8 mouse cellular contexts compared by ENCODE assay signal in the genomic region with DNA sequence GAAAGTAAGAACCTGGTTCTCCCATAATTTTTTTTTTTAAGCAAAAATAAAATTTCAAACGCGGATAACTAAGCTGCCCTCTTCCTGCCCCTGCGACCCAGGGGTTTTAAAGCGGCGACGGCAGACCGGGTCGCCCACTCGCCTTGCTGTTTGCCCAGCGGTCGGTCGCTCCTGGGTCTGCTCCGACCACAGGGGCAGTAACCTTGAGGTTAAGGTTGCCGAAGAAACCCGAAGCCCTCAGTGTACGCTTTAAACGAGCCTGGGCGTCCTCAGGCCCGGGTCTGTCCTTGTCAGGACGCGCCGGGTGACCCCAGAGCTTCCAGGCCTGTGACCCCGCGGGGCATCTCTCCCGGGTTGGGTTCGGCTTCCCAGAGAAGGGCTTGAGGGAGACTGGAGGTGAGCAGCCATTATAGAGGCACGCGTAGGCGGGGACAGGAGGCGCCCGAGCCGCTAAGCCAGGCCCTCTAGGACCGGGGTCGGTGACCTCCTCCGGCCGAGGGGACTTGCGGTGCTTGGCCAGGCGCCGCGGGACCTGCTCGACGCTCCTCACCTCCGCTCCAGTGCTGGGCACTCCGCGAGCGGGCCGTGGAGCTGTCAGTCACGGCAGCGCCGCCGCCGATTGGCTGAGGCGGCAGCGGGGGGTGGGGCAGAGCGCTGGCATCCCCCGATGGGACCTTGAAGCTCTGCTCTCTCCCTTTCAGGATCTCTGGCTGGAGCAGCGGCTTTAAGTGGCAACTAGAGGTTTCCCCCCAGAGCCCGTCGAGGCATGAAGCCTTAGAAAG.
DNase-seq lines count a peak whose midpoint lies in the region; ATAC-seq and TF ChIP-seq lines count a peak whose summit lies in the region.

No protein-coding gene starts in this region.

- peaks cover 13% of the 10 kb centered on the region for H3K36me3 ChIP-seq in erythroblast, embryonic 14.5 days (ENCODE audit: control insufficient read depth)
- no peaks in the 10 kb centered on the region for H3K36me3 ChIP-seq in heart, embryonic 12.5 days
- H3K36me3 ChIP-seq in kidney, postnatal 0 days (ENCODE audit: insufficient read depth, low read length), result no peaks in the 10 kb centered on the region
- no peaks in the 10 kb centered on the region for H3K36me3 ChIP-seq in liver, embryonic 11.5 days (ENCODE audit: control insufficient read depth, insufficient read depth, low read length)
- peaks cover 3% of the 10 kb centered on the region for H3K36me3 ChIP-seq in myocyte (ENCODE audit: control insufficient read depth, insufficient read depth)

- H3K4me3 ChIP-seq in erythroblast, embryonic 14.5 days (replicated peaks), result peak overlapping the region; percentile 83
- peak overlapping the region; percentile 66 for H3K4me3 ChIP-seq in heart, embryonic 12.5 days
- peak overlapping the region; percentile 49 for H3K4me3 ChIP-seq in kidney, postnatal 0 days (replicated peaks; ENCODE audit: low read depth, low read length)
- peak overlapping the region; percentile 71 for H3K4me3 ChIP-seq in liver, embryonic 11.5 days (ENCODE audit: low read depth, low read length)
- H3K4me3 ChIP-seq in myocyte, result peak overlapping the region; percentile 32

- peak; percentile 96 for DNase-seq in CD4-positive, CD25-positive, alpha-beta regulatory T cell, adult 2 months (ENCODE audit: low read depth, low spot score)
- DNase-seq in brain, embryonic 18.5 days (ENCODE audit: low read depth, low spot score), result peak; percentile 74
- DNase-seq in kidney, postnatal 0 days (ENCODE audit: low spot score), result peak; percentile 91
- DNase-seq in liver, embryonic 11.5 days (ENCODE audit: low spot score), result peak; percentile 91
- peak; percentile 96 to 99 for DNase-seq in spleen, postnatal 4 days (ENCODE audit: low spot score in 2 of 2)

- H3K27me3 ChIP-seq in erythroblast, embryonic 14.5 days (ENCODE audit: control insufficient read depth), result no peaks in the 10 kb centered on the region
- H3K27me3 ChIP-seq in heart, embryonic 12.5 days (replicated peaks), result no peaks in the 10 kb centered on the region
- no peaks in the 10 kb centered on the region for H3K27me3 ChIP-seq in kidney, postnatal 0 days (ENCODE audit: insufficient read depth, low read length)
- H3K27me3 ChIP-seq in liver, embryonic 11.5 days (replicated peaks; ENCODE audit: control insufficient read depth, insufficient read depth, low read length), result no peaks in the 10 kb centered on the region
- no peaks in the 10 kb centered on the region for H3K27me3 ChIP-seq in myocyte (ENCODE audit: control insufficient read depth, insufficient read depth, insufficient read length)

- peak overlapping the region; percentile 90 for H3K9ac ChIP-seq in heart, embryonic 12.5 days
- H3K9ac ChIP-seq in kidney, postnatal 0 days (ENCODE audit: low read depth, low read length), result peak overlapping the region; percentile 66
- peak overlapping the region; percentile 90 for H3K9ac ChIP-seq in liver, embryonic 11.5 days (ENCODE audit: low read depth, low read length)

- peaks cover 96% of the 10 kb centered on the region for H3K4me1 ChIP-seq in erythroblast, embryonic 14.5 days (ENCODE audit: control insufficient read depth)
- peaks cover 77% of the 10 kb centered on the region for H3K4me1 ChIP-seq in heart, embryonic 12.5 days (replicated peaks)
- peaks cover 45% of the 10 kb centered on the region for H3K4me1 ChIP-seq in kidney, postnatal 0 days (replicated peaks; ENCODE audit: insufficient read depth, low read length)
- H3K4me1 ChIP-seq in liver, embryonic 11.5 days (replicated peaks; ENCODE audit: control insufficient read depth, insufficient read depth, low read length), result peaks cover 71% of the 10 kb centered on the region

- peak; percentile 93 for ATAC-seq in heart, embryonic 12.5 days (ENCODE audit: insufficient number of reproducible peaks, low FRiP score)
- ATAC-seq in kidney, postnatal 0 days (replicated peaks; ENCODE audit: low FRiP score, low read depth), result peak; percentile 85
- ATAC-seq in liver, embryonic 11.5 days (replicated peaks; ENCODE audit: low FRiP score), result peak; percentile 84

- H3K79me2 ChIP-seq in myocyte (ENCODE audit: control insufficient read depth, insufficient read depth), result peaks cover 89% of the 10 kb centered on the region

- H3K27ac ChIP-seq in heart, embryonic 12.5 days (ENCODE audit: poor library complexity, severe bottlenecking), result peak overlapping the region; percentile 77
- peak overlapping the region; percentile 90 for H3K27ac ChIP-seq in kidney, postnatal 0 days
- peak overlapping the region; percentile 98 for H3K27ac ChIP-seq in liver, embryonic 11.5 days (ENCODE audit: low read depth, low read length)

- peak overlapping the region; percentile 34 for H3ac ChIP-seq in myocyte (ENCODE audit: control insufficient read depth, insufficient read length)

- H3K9me3 ChIP-seq in erythroblast, embryonic 14.5 days (ENCODE audit: control insufficient read depth, low read length), result no peaks in the 10 kb centered on the region
- no peaks in the 10 kb centered on the region for H3K9me3 ChIP-seq in heart, embryonic 12.5 days (replicated peaks)
- H3K9me3 ChIP-seq in kidney, postnatal 0 days (replicated peaks; ENCODE audit: low read length), result no peaks in the 10 kb centered on the region
- H3K9me3 ChIP-seq in liver, embryonic 11.5 days (ENCODE audit: control insufficient read depth, low read length), result no peaks in the 10 kb centered on the region

- H3K4me2 ChIP-seq in heart, embryonic 12.5 days, result peak overlapping the region; percentile 99
- peak overlapping the region; percentile 83 for H3K4me2 ChIP-seq in kidney, postnatal 0 days (ENCODE audit: low read length)
- H3K4me2 ChIP-seq in liver, embryonic 11.5 days, result peak overlapping the region; percentile 100
- peak overlapping the region; percentile 90 for H3K4me2 ChIP-seq in myocyte (ENCODE audit: low read depth)

- 1% methylated on average over 59 of the region's 59 CpGs for WGBS in heart, embryonic 12.5 days
- WGBS in kidney, postnatal 0 days, result 1% methylated on average over 59 of the region's 59 CpGs
- under 1% methylated on average over 59 of the region's 59 CpGs for WGBS in liver, embryonic 11.5 days

- peak; percentile 60 for TF ChIP-seq POLR2A in myocyte (IDR thresholded peaks at IDR 0.05; ENCODE audit: insufficient read length, low read depth)

- TF ChIP-seq CTCF in kidney, postnatal 0 days (IDR thresholded peaks at IDR 0.05; ENCODE audit: low read depth), result no peak

TF ChIP-seq in myocyte, 11 proteins besides CTCF, POLR2A, EP300 and RAD21:
- TF ChIP-seq POLR2AphosphoS2 (IDR thresholded peaks at IDR 0.05; ENCODE audit: insufficient read length, low read depth) (peak; percentile 61), TCF12 (IDR thresholded peaks at IDR 0.05; ENCODE audit: insufficient read depth, poor library complexity, severe bottlenecking) (no peak), MYOD1 (IDR thresholded peaks at IDR 0.05; ENCODE audit: control insufficient read depth in 1 of 3, insufficient read length in 2 of 3, low read depth in 2 of 3) (peak in 1 of 3 experiments; percentile 17), MAX (IDR thresholded peaks at IDR 0.05; ENCODE audit: low read depth) (no peak), TCF3 (IDR thresholded peaks at IDR 0.05; ENCODE audit: insufficient read length, low read depth) (no peak), MYOG (IDR thresholded peaks at IDR 0.05; ENCODE audit: control insufficient read depth in 1 of 3, insufficient read depth in 1 of 3, insufficient read length in 2 of 3, low read depth in 2 of 3) (peak in 1 of 3 experiments; percentile 16), E2F4 (IDR thresholded peaks at IDR 0.05; ENCODE audit: insufficient read depth) (no peak), SRF (IDR thresholded peaks at IDR 0.05; ENCODE audit: control insufficient read depth, insufficient read length, low read depth) (peak; percentile 14), CEBPB (IDR thresholded peaks at IDR 0.05; ENCODE audit: insufficient read depth, poor library complexity, severe bottlenecking) (no peak), USF1 (IDR thresholded peaks at IDR 0.05; ENCODE audit: low read depth) (no peak), REST (IDR thresholded peaks at IDR 0.05; ENCODE audit: insufficient read depth, insufficient read length) (no peak)
TF ChIP-seq in myocyte: peak in this region for 4.

Comparison
In these comparisons a context has a peak if more than half of its experiments do, and no peak if none do; other contexts are left out.
1. Peak in every context shown above with its lines: DNase-seq, ATAC-seq, H3K4me3 ChIP-seq and H3K27ac ChIP-seq.
2. H3K4me3 ChIP-seq: peak in every context shown above with its lines; median percentile 83 in erythroblast, embryonic 14.5 days; 71 in liver, embryonic 11.5 days; 66 in heart, embryonic 12.5 days; 49 in kidney, postnatal 0 days; 32 in myocyte.